Mouse (Mus musculus) CH12.LX (cell line): ENCODE results near the gene Tmub1. TPM values are rescaled to one million over a fixed set of nuclear protein-coding genes. Genes with fewer than 3 reads are reported as not detected.

Experiments used
- DNase-seq: peaks from one replicate; pipeline ENCODE4 v3.0.0-alpha.2; 2013; ENCODE audit errors: extremely low read depth
- H3K27ac ChIP-seq: 2 replicates; pipeline ENCODE4 v1.5.1; 2012; ENCODE audit warnings: low read depth, mild to moderate bottlenecking, control low read depth, moderate library complexity; ENCODE audit not compliant: insufficient read depth
- H3K27me3 ChIP-seq: replicated peaks from 2 replicates; pipeline ENCODE3; 2012; ENCODE audit warnings: inconsistent platforms
- H3K36me3 ChIP-seq, 2 experiments: replicated peaks in 1 of 2; 2 replicates each; pipeline versions ENCODE3 to v1.6.1; 2012; ENCODE audit warnings: inconsistent platforms in 1 of 2, low read length in 1 of 2, mild to moderate bottlenecking in 1 of 2, mixed read lengths in 1 of 2, moderate library complexity in 1 of 2; ENCODE audit not compliant: control insufficient read depth in 1 of 2, insufficient read depth in 1 of 2
- H3K4me1 ChIP-seq, 2 experiments: 2 replicates each; pipeline ENCODE4 v1.6.1; 2012; ENCODE audit warnings: inconsistent platforms in 1 of 2, moderate library complexity in 1 of 2; ENCODE audit not compliant: insufficient read depth in 2 of 2, control insufficient read depth in 1 of 2
- H3K4me2 ChIP-seq: 2 replicates; pipeline ENCODE4 v1.6.1; 2012; ENCODE audit warnings: low read depth, mild to moderate bottlenecking, control low read depth; ENCODE audit not compliant: poor library complexity, insufficient read depth, severe bottlenecking
- H3K4me3 ChIP-seq, 3 experiments: fragments of 150-350 bp in 1 of 3; sonication (generic) in 1 of 3; replicated peaks in 1 of 3; 2 replicates each; pipeline versions ENCODE3 to v1.5.1; 2011 to 2012; ENCODE audit warnings: low read depth in 2 of 3, low read length in 2 of 3, mild to moderate bottlenecking in 2 of 3, moderate library complexity in 2 of 3, control low read depth in 1 of 3, improper control_type of control experiment in 1 of 3, inconsistent platforms in 1 of 3, mixed read lengths in 1 of 3; ENCODE audit not compliant: poor library complexity in 1 of 3
- H3K79me2 ChIP-seq: replicated peaks from 2 replicates; pipeline ENCODE4 v1.6.1; 2012; ENCODE audit warnings: mild to moderate bottlenecking, moderate library complexity; ENCODE audit not compliant: control insufficient read depth, poor library complexity, insufficient read depth, severe bottlenecking; ENCODE audit errors: extremely low read depth
- H3K9ac ChIP-seq: 2 replicates; pipeline ENCODE4 v1.6.1; 2012; ENCODE audit warnings: low read depth, mild to moderate bottlenecking, control low read depth, moderate library complexity; ENCODE audit not compliant: insufficient read depth
- H3K9me3 ChIP-seq: replicated peaks from 2 replicates; pipeline ENCODE3; 2012; ENCODE audit warnings: low read length, inconsistent platforms, mixed read lengths
- CHD1 ChIP-seq: IDR thresholded peaks from 2 replicates; pipeline ENCODE4 v1.6.1; 2012; ENCODE audit warnings: low read depth, low read length, improper control_type of control experiment, inconsistent platforms
- CTCF ChIP-seq, 2 experiments: IDR thresholded peaks in 1 of 2; conservative IDR thresholded peaks in 1 of 2; 2 replicates each; pipeline ENCODE4 v1.5.1; 2011 to 2012; ENCODE audit warnings: low read depth in 2 of 2, low read length in 2 of 2, improper control_type of control experiment in 1 of 2, inconsistent platforms in 1 of 2, mild to moderate bottlenecking in 1 of 2, moderate library complexity in 1 of 2
- E2F4 ChIP-seq: IDR thresholded peaks from 2 replicates; pipeline ENCODE4 v1.6.1; 2011; ENCODE audit warnings: low read depth, low read length, improper control_type of control experiment; ENCODE audit not compliant: insufficient replicate concordance
- ELF1 ChIP-seq: IDR thresholded peaks from 2 replicates; pipeline ENCODE4 v1.6.1; 2014; ENCODE audit warnings: low read depth, mild to moderate bottlenecking, inconsistent platforms, low read length, improper control_type of control experiment
- GABPA ChIP-seq: IDR thresholded peaks from 2 replicates; pipeline ENCODE4 v1.6.1; 2012; ENCODE audit warnings: low read depth, low read length, improper control_type of control experiment, inconsistent platforms; ENCODE audit not compliant: insufficient replicate concordance
- HCFC1 ChIP-seq: IDR thresholded peaks from 2 replicates; pipeline ENCODE4 v1.6.1; 2012; ENCODE audit warnings: low read depth, mild to moderate bottlenecking, inconsistent platforms, low read length, improper control_type of control experiment
- IRF4 ChIP-seq: IDR thresholded peaks from 2 replicates; pipeline ENCODE4 v1.6.1; 2014; ENCODE audit warnings: low read depth, mild to moderate bottlenecking, inconsistent platforms, low read length, improper control_type of control experiment
- JUN ChIP-seq: IDR thresholded peaks from 2 replicates; pipeline ENCODE4 v1.6.1; 2011; ENCODE audit warnings: low read depth, mild to moderate bottlenecking, low read length, improper control_type of control experiment, moderate library complexity; ENCODE audit not compliant: insufficient read depth
- JUND ChIP-seq: conservative IDR thresholded peaks from 2 replicates; pipeline ENCODE4 v1.6.1; 2011; ENCODE audit warnings: low read depth, low read length, improper control_type of control experiment
- KAT2A ChIP-seq: IDR thresholded peaks from 2 replicates; pipeline ENCODE4 v1.6.1; 2012; ENCODE audit warnings: low read length, improper control_type of control experiment, inconsistent platforms; ENCODE audit not compliant: insufficient replicate concordance
- MAX ChIP-seq: IDR thresholded peaks from 2 replicates; pipeline ENCODE4 v1.6.1; 2011; ENCODE audit warnings: low read length, improper control_type of control experiment
- MAZ ChIP-seq: IDR thresholded peaks from 2 replicates; pipeline ENCODE4 v1.6.1; 2012; ENCODE audit warnings: low read depth, mild to moderate bottlenecking, inconsistent platforms, low read length, improper control_type of control experiment, moderate library complexity
- MEF2A ChIP-seq: IDR thresholded peaks from 2 replicates; pipeline ENCODE4 v1.6.1; 2014; ENCODE audit warnings: low read depth, mild to moderate bottlenecking, inconsistent platforms, low read length, improper control_type of control experiment, borderline replicate concordance
- MXI1 ChIP-seq: IDR thresholded peaks from 2 replicates; pipeline ENCODE4 v1.6.1; 2011; ENCODE audit warnings: mild to moderate bottlenecking, low read depth, low read length, improper control_type of control experiment
- MYC ChIP-seq: IDR thresholded peaks from 2 replicates; pipeline ENCODE4 v1.6.1; 2011; ENCODE audit warnings: low read depth, mild to moderate bottlenecking, improper control_type of control experiment, low read length
- PAX5 ChIP-seq: IDR thresholded peaks from 2 replicates; pipeline ENCODE4 v1.6.1; 2012; ENCODE audit warnings: low read length, inconsistent platforms, mixed read lengths
- POLR2AphosphoS2 ChIP-seq: IDR thresholded peaks from 2 replicates; pipeline ENCODE4 v1.6.1; 2011; ENCODE audit warnings: low read depth, low read length, improper control_type of control experiment
- RAD21 ChIP-seq: IDR thresholded peaks from 2 replicates; pipeline ENCODE4 v1.6.1; 2011; ENCODE audit warnings: low read depth, mild to moderate bottlenecking, low read length, improper control_type of control experiment, moderate library complexity
- RCOR1 ChIP-seq: conservative IDR thresholded peaks from 2 replicates; pipeline ENCODE4 v1.6.1; 2012; ENCODE audit warnings: low read depth, mild to moderate bottlenecking, inconsistent platforms, low read length, improper control_type of control experiment
- SIN3A ChIP-seq: IDR thresholded peaks from 2 replicates; pipeline ENCODE4 v1.6.1; 2012; ENCODE audit warnings: low read length, improper control_type of control experiment, inconsistent platforms
- SMC3 ChIP-seq: IDR thresholded peaks from 2 replicates; pipeline ENCODE4 v1.6.1; 2011; ENCODE audit warnings: low read depth, low read length, improper control_type of control experiment
- TBP ChIP-seq: conservative IDR thresholded peaks from 2 replicates; pipeline ENCODE4 v1.6.1; 2011; ENCODE audit warnings: low read depth, low read length, improper control_type of control experiment
- USF2 ChIP-seq: conservative IDR thresholded peaks from 2 replicates; pipeline ENCODE4 v1.6.1; 2011; ENCODE audit warnings: low read depth, low read length, improper control_type of control experiment
- ZC3H11A ChIP-seq: IDR thresholded peaks from 2 replicates; pipeline ENCODE4 v1.6.1; 2012; ENCODE audit warnings: low read depth, mild to moderate bottlenecking, inconsistent platforms, low read length, improper control_type of control experiment
- ZMIZ1 ChIP-seq: IDR thresholded peaks from 2 replicates; pipeline ENCODE4 v1.6.1; 2012; ENCODE audit warnings: low read depth, mild to moderate bottlenecking, inconsistent platforms, low read length, improper control_type of control experiment
- ZNF384 ChIP-seq: IDR thresholded peaks from 2 replicates; pipeline ENCODE4 v1.6.1; 2012; ENCODE audit warnings: low read depth, low read length, improper control_type of control experiment, inconsistent platforms
- dilution Hi-C: fragments of 300-500 bp; cut with MboI; formaldehyde crosslinking; loops from 2 replicates; pipeline ENCODE4 v1.14.3; 2020; ENCODE audit warnings: low sequenced_read_pairs; ENCODE audit not compliant: extremely low pct_unique_long_range_greater_than_20kb, extremely low pct_ligation_motif_present
- in situ Hi-C: fragments of 300-500 bp; cut with MboI; formaldehyde crosslinking; loops from 3 replicates; pipeline ENCODE4 v1.14.3; 2019; ENCODE audit warnings: low sequenced_read_pairs, low pct_ligation_motif_present, low pct_unique_long_range_greater_than_20kb, mixed read lengths
- polyA plus RNA-seq: library from polyadenylated mRNA; unstranded; fragments of >175 nt; gene quantifications from 2 replicates; pipeline ENCODE4 v1.2.1, GENCODE M21; 2012; ENCODE audit warnings: low read depth; ENCODE audit not compliant: insufficient read length
- total RNA-seq, 2 experiments: library from RNA; depleted of rRNA; stranded (reverse); fragments of 300-350 nt in 1 of 2; fragments of >200 nt in 1 of 2; gene quantifications; 2 replicates each; pipeline ENCODE4 v1.2.3; 2012 to 2014

Gene Tmub1
- total and polyA plus RNA-seq, 3 experiments: 6.1 to 13.1 (median 11.2) TPM

GRCm38 (mm10) chr5:24441187-24441586 lies 6.5 kb downstream of the Tmub1 start:
- no peaks in the 10 kb centered on the region for H3K27me3 ChIP-seq
- peaks cover 46 to 72% of the 10 kb centered on the region in 2 experiments for H3K36me3 ChIP-seq
- no peak overlapping the region for H3K4me3 ChIP-seq
- DNase-seq: no peak
- peaks cover 14 to 24% of the 10 kb centered on the region in 2 experiments for H3K4me1 ChIP-seq
- no peak overlapping the region for H3K27ac ChIP-seq
- TF ChIP-seq SMC3 (no peak), TBP (no peak), CTCF (conservative IDR thresholded peaks at IDR 0.05 in 1 of 2, IDR thresholded peaks at IDR 0.05 in 1 of 2; ENCODE audit: low read depth in 2 of 2, low read length in 2 of 2) (no peak), CHD1 (no peak), ZMIZ1 (no peak), E2F4 (no peak), USF2 (no peak), MAZ (no peak), RCOR1 (no peak), IRF4 (no peak), GABPA (no peak)
- H3K79me2 ChIP-seq: peaks cover 9% of the 10 kb centered on the region
- dilution Hi-C loops: no loop called here
- H3K4me2 ChIP-seq: no peak overlapping the region
- H3K9me3 ChIP-seq: no peaks in the 10 kb centered on the region
- no peak overlapping the region for H3K9ac ChIP-seq
- in situ Hi-C loops: no loop called here

- Histone ChIP-seq H3K4me2 (no peak overlapping the region), H3K36me3 (peaks cover 72 to 94% of the 10 kb centered on the region in 2 experiments), H3K9me3 (no peaks in the 10 kb centered on the region), H3K79me2 (no peaks in the 10 kb centered on the region), H3K4me1 (no peaks in the 10 kb centered on the region), H3K27me3 (no peaks in the 10 kb centered on the region), H3K27ac (no peak overlapping the region), H3K9ac (no peak overlapping the region), H3K4me3 (no peak overlapping the region)
- dilution Hi-C loops (no loop called here), in situ Hi-C loops (no loop called here)
- no peak for DNase-seq
- no peak for TF ChIP-seq MAX
- no peak for TF ChIP-seq ZC3H11A
- TF ChIP-seq CHD1: no peak
- no peak for TF ChIP-seq POLR2AphosphoS2
- no peak for TF ChIP-seq USF2
- TF ChIP-seq RAD21: no peak
- no peak for TF ChIP-seq JUND
- no peak for TF ChIP-seq HCFC1
- TF ChIP-seq ZNF384: no peak
- no peak for TF ChIP-seq MXI1
- TF ChIP-seq SIN3A: no peak
- TF ChIP-seq ELF1: no peak
- no peak for TF ChIP-seq SMC3
- TF ChIP-seq JUN: no peak
- TF ChIP-seq MEF2A: no peak
- no peak for TF ChIP-seq KAT2A
- TF ChIP-seq GABPA: no peak
- TF ChIP-seq PAX5: no peak
- no peak for TF ChIP-seq CTCF (conservative IDR thresholded peaks at IDR 0.05 in 1 of 2, IDR thresholded peaks at IDR 0.05 in 1 of 2; ENCODE audit: low read depth in 2 of 2, low read length in 2 of 2)
- TF ChIP-seq MYC: no peak
These were observed 13.7 kb downstream of the Tmub1 start for GRCm38 (mm10) chr5:24433993-24434392.
